Mouse (Mus musculus): ENCODE data around the gene Cyb5d2.

DNA sequence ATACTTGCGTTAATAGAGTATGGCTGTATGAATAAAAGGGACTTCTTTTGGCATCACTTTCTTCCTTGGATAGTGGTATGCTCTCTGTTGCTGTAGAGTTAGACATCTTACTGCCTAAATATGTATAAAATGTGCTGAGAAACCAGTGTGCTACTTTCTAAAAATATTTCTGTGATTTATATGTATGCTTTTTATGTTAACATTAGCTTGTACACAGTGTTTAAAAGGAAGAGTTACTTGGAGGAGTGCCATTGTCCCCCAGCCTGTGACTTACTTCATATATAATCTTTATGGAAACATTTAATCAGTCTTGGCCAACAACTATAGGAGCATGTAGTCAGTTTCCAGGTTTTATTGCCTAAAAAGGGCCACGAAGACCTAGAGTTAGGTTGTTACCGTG is 26.9 kb downstream of the Cyb5d2 start:
- TF ChIP-seq CTCF (IDR thresholded peaks at IDR 0.05; ENCODE audit: low read depth) (no peak), EP300 (IDR thresholded peaks at IDR 0.05; ENCODE audit: low read depth) (no peak)

Data from liver, postnatal 0 days (tissue).